Mouse (Mus musculus): ENCODE data around the gene P3h4. TPM values are rescaled to one million over a fixed set of nuclear protein-coding genes. Genes with fewer than 3 reads are reported as not detected.

Gene P3h4
- 23.4 and 26.8 TPM in 2 replicates for polyA plus RNA-seq (2016; fragmentation: Nextera tagmentation; extraction: Ambion mirVana)

- peak within 1 kb of the TSS; percentile 77 for H3K4me3 ChIP-seq
- H3K27ac ChIP-seq (replicated peaks) = peak within 1 kb of the TSS; percentile 90
- peaks cover 47% of the 10 kb centered on the region for H3K4me1 ChIP-seq
- peak; percentile 90 for DNase-seq (ENCODE audit: low spot score)
- peaks cover 1% of the 10 kb centered on the region; the same call in 1 of the 2 replicates for H3K36me3 ChIP-seq
- H3K27me3 ChIP-seq (ENCODE audit: low read depth, poor library complexity, severe bottlenecking) = peaks cover 48% of the 10 kb centered on the region
- no peaks in the 10 kb centered on the region for H3K9me3 ChIP-seq (replicated peaks)
- 1% methylated on average over 93 of the region's 93 CpGs for WGBS
Observed at GRCm38 (mm10) chr11:100414021-100414913, at the start of gene P3h4. Gene P3h4 (minus strand): TSS chr11:100414836.

DNA sequence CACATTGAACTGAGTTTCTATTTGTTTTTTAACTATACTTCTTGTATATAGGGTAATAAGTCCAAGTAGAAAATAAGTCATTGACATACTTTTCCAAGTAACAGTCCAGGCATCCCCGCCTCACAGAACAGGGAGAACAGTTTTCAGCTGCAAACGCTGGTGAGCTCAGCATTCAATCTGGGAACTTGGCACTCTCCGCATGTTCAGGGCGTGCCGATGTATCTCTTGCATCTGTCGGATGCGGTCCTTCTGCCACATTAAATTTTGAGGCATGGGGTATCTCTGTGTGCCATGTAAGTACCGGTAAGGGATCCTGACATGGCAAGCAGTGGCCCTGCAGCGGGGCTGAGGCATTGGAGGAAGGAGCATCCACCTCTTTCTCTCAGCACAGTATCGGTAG, 48.1 kb upstream of the P3h4 start:
- Histone ChIP-seq H3K9me3 (replicated peaks) (no peaks in the 10 kb centered on the region), H3K27me3 (ENCODE audit: low read depth, poor library complexity, severe bottlenecking) (no peaks in the 10 kb centered on the region), H3K36me3 (peaks cover 72% of the 10 kb centered on the region), H3K4me1 (no peaks in the 10 kb centered on the region), H3K27ac (replicated peaks) (no peak overlapping the region), H3K4me3 (no peak overlapping the region)
- 95% methylated on average over 10 of the region's 10 CpGs for WGBS
- DNase-seq (ENCODE audit: low spot score) = no peak

DNA sequence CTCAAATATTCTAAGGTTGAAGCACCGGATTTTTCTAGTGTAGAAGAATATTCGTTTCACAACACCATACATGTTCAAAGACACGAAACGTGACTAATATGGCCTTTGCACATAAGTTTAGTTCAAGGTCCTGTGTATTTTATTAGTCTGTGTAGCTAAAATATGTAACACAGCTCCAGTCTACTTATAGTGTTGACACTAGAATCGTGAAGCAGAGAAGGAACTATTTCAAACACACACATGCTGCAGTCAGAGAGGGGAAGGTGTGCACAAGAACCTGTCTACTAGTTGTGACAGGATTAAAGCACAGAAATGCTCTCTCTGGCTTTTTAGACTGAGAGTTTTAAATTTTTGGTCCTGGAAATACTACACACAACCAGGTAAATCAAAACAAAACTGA, 43.1 kb upstream of the P3h4 start:
- H3K36me3 ChIP-seq = peaks cover 80% of the 10 kb centered on the region

GRCm38 (mm10) chr11:100457247-100457646, 42.6 kb upstream of the P3h4 start:
- Histone ChIP-seq H3K36me3 (peaks cover 80% of the 10 kb centered on the region), H3K27ac (replicated peaks) (no peak overlapping the region), H3K4me3 (no peak overlapping the region), H3K9me3 (replicated peaks) (0 out of 2 replicates have a peak, but pooled peaks cover 4% of the 10 kb centered on the region), H3K27me3 (ENCODE audit: low read depth, poor library complexity, severe bottlenecking) (no peaks in the 10 kb centered on the region), H3K4me1 (no peaks in the 10 kb centered on the region)
- no peak for DNase-seq (ENCODE audit: low spot score)
- WGBS = 82% methylated on average over 4 of the region's 4 CpGs

More for the DNA sequence above, 43.1 kb upstream of the P3h4 start:
- H3K27ac ChIP-seq (replicated peaks) = no peak overlapping the region
- 94% methylated on average over 5 of the region's 5 CpGs for WGBS
- no peaks in the 10 kb centered on the region for H3K4me1 ChIP-seq
- no peaks in the 10 kb centered on the region for H3K27me3 ChIP-seq (ENCODE audit: low read depth, poor library complexity, severe bottlenecking)
- DNase-seq (ENCODE audit: low spot score) = no peak
- H3K9me3 ChIP-seq (replicated peaks) = no peaks in the 10 kb centered on the region
- H3K4me3 ChIP-seq = no peak overlapping the region

- Histone ChIP-seq H3K4me1 (peaks cover 34% of the 10 kb centered on the region), H3K27ac (replicated peaks) (no peak overlapping the region), H3K4me3 (no peak overlapping the region), H3K27me3 (ENCODE audit: low read depth, poor library complexity, severe bottlenecking) (0 out of 2 replicates have a peak, but pooled peaks cover 3% of the 10 kb centered on the region), H3K9me3 (replicated peaks) (no peaks in the 10 kb centered on the region), H3K36me3 (peaks cover 20% of the 10 kb centered on the region)
- no peak for DNase-seq (ENCODE audit: low spot score)
- 90% methylated on average over 6 of the region's 6 CpGs for WGBS
Observed at GRCm38 (mm10) chr11:100442625-100443024, 28.0 kb upstream of the P3h4 start.

GRCm38 (mm10) chr11:100441797-100442196, 27.2 kb upstream of the P3h4 start, which contains the start of the genes Nt5c3b and Klhl10:
Gene Nt5c3b (minus strand): TSS chr11:100441808.
Gene Klhl10 (plus strand): TSS chr11:100441917.
- H3K4me3 ChIP-seq = peak within 1 kb of the TSS; percentile 87
- 0 out of 2 replicates have a peak, but pooled peaks cover 3% of the 10 kb centered on the region for H3K27me3 ChIP-seq (ENCODE audit: low read depth, poor library complexity, severe bottlenecking)
- DNase-seq (ENCODE audit: low spot score) = no peak
- H3K4me1 ChIP-seq = peaks cover 34% of the 10 kb centered on the region
- peak within 1 kb of the TSS; percentile 95 for H3K27ac ChIP-seq (replicated peaks)
- peaks cover 29% of the 10 kb centered on the region for H3K36me3 ChIP-seq
- H3K9me3 ChIP-seq (replicated peaks) = no peaks in the 10 kb centered on the region
- WGBS = 85% methylated on average over 8 of the region's 8 CpGs

DNA sequence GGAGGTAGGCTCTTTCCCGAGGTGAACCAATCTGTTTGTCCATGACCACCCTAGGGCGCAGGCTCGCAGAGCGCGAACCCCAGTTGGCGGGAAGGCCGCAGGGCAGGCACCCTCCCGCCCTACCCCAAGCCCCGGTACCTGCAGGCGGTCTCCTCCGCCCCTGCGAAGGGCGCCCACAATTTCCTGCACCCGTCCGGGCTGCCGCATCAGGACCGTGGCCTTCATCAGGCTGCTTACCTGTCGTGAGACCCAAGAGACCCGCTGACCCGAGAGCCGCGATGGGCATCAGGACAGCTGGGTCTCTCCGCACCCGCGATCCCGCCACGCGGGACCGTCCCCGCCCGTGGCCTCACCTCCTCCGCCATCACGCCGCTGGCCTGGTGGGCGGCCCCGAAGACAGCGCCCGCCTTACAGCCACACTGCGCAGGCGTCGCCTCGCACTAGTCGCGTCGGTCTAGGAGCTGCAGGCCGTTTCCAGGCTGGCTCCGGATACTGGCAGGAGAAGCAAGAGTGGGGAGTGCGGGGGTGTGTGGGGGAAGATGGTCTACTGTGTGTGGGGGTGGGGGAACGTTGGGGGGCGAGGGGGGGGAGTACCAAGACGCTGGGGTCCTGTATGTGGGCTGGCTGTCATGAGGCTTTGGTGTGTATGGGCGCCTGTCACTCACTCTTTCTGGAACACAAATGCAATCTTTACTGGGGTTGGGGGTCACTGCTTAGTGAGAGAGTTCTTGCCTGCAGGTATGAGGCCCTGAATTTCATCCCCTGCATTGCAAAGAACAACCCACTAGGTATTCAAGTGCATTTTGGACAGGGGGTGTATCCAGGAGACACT, 26.3 kb upstream of the P3h4 start:
- WGBS = 1% methylated on average over 52 of the region's 52 CpGs
- Histone ChIP-seq H3K9me3 (replicated peaks) (no peaks in the 10 kb centered on the region), H3K27ac (replicated peaks) (peak overlapping the region; percentile 95), H3K36me3 (peaks cover 37% of the 10 kb centered on the region), H3K4me3 (peak overlapping the region; percentile 87), H3K4me1 (peaks cover 41% of the 10 kb centered on the region), H3K27me3 (ENCODE audit: low read depth, poor library complexity, severe bottlenecking) (0 out of 2 replicates have a peak, but pooled peaks cover 3% of the 10 kb centered on the region)
- peak; percentile 82 for DNase-seq (ENCODE audit: low spot score)

DNA sequence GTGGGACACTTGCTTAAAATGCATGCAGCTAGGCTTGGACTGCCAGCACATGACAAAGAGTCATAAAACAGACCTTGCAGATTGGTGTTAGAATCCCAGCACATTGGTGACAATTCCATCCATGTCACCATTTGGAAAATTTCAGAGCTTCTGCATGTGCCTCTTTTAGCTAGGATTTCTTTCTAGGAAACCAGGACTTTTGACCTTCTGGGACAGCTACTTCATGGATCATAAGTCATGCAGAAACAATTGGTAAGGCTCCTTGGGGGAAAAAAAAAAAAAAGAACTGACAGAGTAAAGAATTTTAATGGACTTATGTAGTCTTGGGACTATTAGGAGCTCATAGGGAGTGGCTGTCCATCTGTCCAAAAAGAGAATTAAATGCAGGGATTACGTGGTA, 23.3 kb upstream of the P3h4 start:
- Histone ChIP-seq H3K4me1 (peaks cover 51% of the 10 kb centered on the region), H3K36me3 (peaks cover 63% of the 10 kb centered on the region), H3K27me3 (ENCODE audit: low read depth, poor library complexity, severe bottlenecking) (0 out of 2 replicates have a peak, but pooled peaks cover 3% of the 10 kb centered on the region), H3K4me3 (no peak overlapping the region), H3K9me3 (replicated peaks) (no peaks in the 10 kb centered on the region), H3K27ac (replicated peaks) (no peak overlapping the region)
- WGBS = 77% methylated on average over 1 of the region's 1 CpGs
- DNase-seq (ENCODE audit: low spot score) = no peak

DNA sequence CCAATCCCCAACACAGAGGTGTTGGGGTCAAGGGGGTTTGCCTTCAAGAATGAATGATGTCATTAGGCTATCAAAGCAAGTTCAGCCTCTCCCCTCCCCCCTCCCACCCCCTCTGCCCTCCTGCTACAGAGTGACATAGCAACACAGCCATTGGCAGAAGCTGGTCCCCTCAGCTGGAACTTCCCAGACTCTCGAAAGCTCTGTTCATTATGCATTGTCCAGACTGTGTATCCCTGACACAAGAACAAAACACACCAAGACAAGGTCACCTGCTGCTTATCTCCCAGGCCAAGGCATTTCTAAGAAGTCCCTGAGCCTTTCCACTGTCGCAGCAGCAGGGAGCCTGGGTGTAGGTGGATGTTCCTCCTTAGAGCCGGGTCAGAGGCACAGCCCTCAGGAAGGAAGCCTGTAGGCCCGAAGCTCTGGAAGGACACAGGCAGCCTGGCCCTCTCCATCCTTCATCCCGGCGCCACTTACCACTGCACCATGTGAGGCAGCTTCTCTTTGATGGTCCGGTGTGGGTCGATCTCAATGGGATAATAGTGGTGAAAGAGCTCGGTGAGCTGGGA, 21.1 kb upstream of the P3h4 start:
- Histone ChIP-seq H3K9me3 (replicated peaks) (no peaks in the 10 kb centered on the region), H3K4me1 (peaks cover 41% of the 10 kb centered on the region), H3K4me3 (no peak overlapping the region), H3K27me3 (ENCODE audit: low read depth, poor library complexity, severe bottlenecking) (no peaks in the 10 kb centered on the region), H3K27ac (replicated peaks) (no peak overlapping the region), H3K36me3 (peaks cover 82% of the 10 kb centered on the region)
- DNase-seq (ENCODE audit: low spot score) = peak; percentile 39
- WGBS = 43% methylated on average over 9 of the region's 9 CpGs

DNA sequence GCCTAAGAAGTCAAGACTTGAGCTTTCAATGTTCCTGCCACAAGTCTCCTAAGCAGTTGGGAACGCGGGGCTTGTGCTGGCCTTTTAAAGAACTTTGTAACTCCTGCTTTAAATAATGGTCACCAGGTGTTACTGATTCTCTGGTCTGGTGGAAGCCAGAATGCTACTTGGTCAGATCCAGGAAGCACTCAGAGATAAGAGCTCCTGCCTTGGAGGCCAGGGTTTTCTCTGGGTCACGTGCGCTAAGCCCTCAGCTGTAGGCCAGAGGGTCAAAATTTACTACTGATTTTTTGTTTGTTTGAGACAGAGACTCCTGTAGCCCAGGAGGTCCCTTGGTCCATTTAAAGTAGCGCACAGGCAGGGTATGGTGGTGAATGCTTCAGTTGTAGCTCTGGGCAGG, 17.4 kb upstream of the P3h4 start:
- Histone ChIP-seq H3K9me3 (replicated peaks) (no peaks in the 10 kb centered on the region), H3K27ac (replicated peaks) (no peak overlapping the region), H3K36me3 (peaks cover 79% of the 10 kb centered on the region), H3K27me3 (ENCODE audit: low read depth, poor library complexity, severe bottlenecking) (no peaks in the 10 kb centered on the region), H3K4me1 (peaks cover 17% of the 10 kb centered on the region), H3K4me3 (no peak overlapping the region)
- DNase-seq (ENCODE audit: low spot score) = no peak
- WGBS = 92% methylated on average over 5 of the region's 5 CpGs

DNA sequence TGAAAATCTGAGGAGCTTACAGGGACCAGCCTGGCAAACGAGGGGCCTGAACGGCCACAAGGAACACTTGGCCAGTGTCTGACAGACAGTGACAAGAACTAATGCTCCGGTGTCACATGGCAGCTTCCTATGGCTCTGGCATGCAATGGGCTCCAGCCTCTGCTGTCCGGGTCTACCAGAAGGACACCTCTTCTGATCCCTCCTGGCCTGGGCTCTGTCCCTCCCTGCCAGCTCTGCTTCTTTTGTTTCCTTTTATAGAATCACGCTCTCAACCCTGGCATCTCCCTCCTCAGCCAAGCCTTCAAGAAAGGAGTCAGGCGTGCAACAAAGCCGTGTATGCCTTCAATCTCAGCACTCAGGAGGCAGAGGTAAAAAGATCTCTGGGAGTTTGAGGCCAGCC, 15.4 kb upstream of the P3h4 start:
- Histone ChIP-seq H3K4me3 (no peak overlapping the region), H3K36me3 (peaks cover 60% of the 10 kb centered on the region)
- WGBS = 91% methylated on average over 7 of the region's 7 CpGs

DNA sequence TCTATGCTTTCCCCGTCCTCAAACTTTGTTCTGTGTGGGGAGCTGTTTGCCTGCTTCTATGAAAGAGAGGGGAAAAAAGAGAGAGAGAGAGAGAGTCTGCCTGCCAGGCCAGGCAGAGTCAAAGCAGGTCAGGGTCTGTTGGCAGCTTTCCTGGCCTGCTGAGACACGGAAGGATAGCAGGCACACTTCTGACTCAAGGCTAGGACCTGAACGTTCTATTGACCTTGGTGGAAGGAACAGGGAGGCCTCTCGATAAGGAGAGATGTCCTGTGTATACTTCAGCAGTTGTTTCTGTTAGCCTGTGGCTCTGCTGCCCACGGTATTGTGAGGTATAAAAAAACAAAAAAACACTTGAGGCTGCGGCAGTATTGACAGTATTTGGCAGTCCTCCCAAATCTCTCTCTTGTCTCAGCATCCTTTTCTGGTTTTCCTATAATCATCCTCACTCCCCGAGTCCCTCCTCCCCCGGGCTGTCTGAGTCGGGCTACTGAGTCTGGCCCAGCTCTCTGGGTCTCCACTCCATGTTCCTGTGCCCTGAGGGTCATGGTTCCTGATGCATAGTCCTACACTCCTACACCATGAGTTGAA, 14.1 kb upstream of the P3h4 start:
- DNase-seq (ENCODE audit: low spot score) = no peak

More for the DNA sequence above, 15.4 kb upstream of the P3h4 start:
- H3K27ac ChIP-seq (replicated peaks) = no peak overlapping the region
- H3K9me3 ChIP-seq (replicated peaks) = no peaks in the 10 kb centered on the region
- H3K4me1 ChIP-seq = 0 out of 2 replicates have a peak, but pooled peaks cover 2% of the 10 kb centered on the region
- no peaks in the 10 kb centered on the region for H3K27me3 ChIP-seq (ENCODE audit: low read depth, poor library complexity, severe bottlenecking)
- DNase-seq (ENCODE audit: low spot score) = no peak

More for the DNA sequence above, 14.1 kb upstream of the P3h4 start:
- H3K36me3 ChIP-seq = peaks cover 51% of the 10 kb centered on the region
- no peak overlapping the region for H3K4me3 ChIP-seq
- WGBS = 88% methylated on average over 9 of the region's 9 CpGs
- H3K27ac ChIP-seq (replicated peaks) = no peak overlapping the region
- no peaks in the 10 kb centered on the region for H3K4me1 ChIP-seq
- H3K27me3 ChIP-seq (ENCODE audit: low read depth, poor library complexity, severe bottlenecking) = no peaks in the 10 kb centered on the region
- no peaks in the 10 kb centered on the region for H3K9me3 ChIP-seq (replicated peaks)
